Mouse (Mus musculus) ES-E14 (cell line): Measurements from ENCODE around the gene Klhl32. TPM values are rescaled to one million over a fixed set of nuclear protein-coding genes. Genes with fewer than 3 reads are reported as not detected.

ENCODE experiments used
- DNase-seq: peaks from one replicate; pipeline ENCODE4 v3.0.0-alpha.2; 2013; ENCODE audit warnings: low read depth, low spot score
- H3K27ac ChIP-seq: 2 replicates; pipeline ENCODE4 v1.5.1; 2012; ENCODE audit warnings: low read depth, mild to moderate bottlenecking, low read length, moderate library complexity, mixed read lengths; ENCODE audit not compliant: poor library complexity, insufficient read depth, severe bottlenecking
- H3K36me3 ChIP-seq: 2 replicates; pipeline ENCODE4 v1.6.1; 2012; ENCODE audit warnings: mild to moderate bottlenecking, low read length, moderate library complexity, mixed read lengths; ENCODE audit not compliant: control insufficient read depth, poor library complexity, insufficient read depth, severe bottlenecking
- H3K4me1 ChIP-seq, 2 experiments: fragments of 150-350 bp in 1 of 2; sonication (generic) in 1 of 2; 2 replicates each; pipeline ENCODE4 v1.6.1; 2012; ENCODE audit warnings: low read length in 2 of 2, mild to moderate bottlenecking in 1 of 2, mixed read lengths in 1 of 2; ENCODE audit not compliant: control insufficient read depth in 2 of 2, insufficient read depth in 2 of 2, poor library complexity in 1 of 2
- H3K4me3 ChIP-seq, 2 experiments: fragments of 150-350 bp in 1 of 2; sonication (generic) in 1 of 2; 2 replicates each; pipeline ENCODE4 v1.5.1; 2012; ENCODE audit warnings: low read length in 2 of 2, low read depth in 1 of 2, mild to moderate bottlenecking in 1 of 2, mixed read lengths in 1 of 2; ENCODE audit not compliant: insufficient read depth in 1 of 2, poor library complexity in 1 of 2, severe bottlenecking in 1 of 2
- H3K9ac ChIP-seq: 2 replicates; pipeline ENCODE4 v1.6.1; 2012; ENCODE audit warnings: low read depth, mild to moderate bottlenecking, low read length, mixed read lengths; ENCODE audit not compliant: poor library complexity, insufficient read depth, severe bottlenecking
- H3K9me3 ChIP-seq: fragments of 150-350 bp; sonication (generic); 2 replicates; pipeline ENCODE4 v1.6.1; 2012; ENCODE audit warnings: low read depth, mild to moderate bottlenecking, low read length; ENCODE audit not compliant: control insufficient read depth, insufficient read depth
- CHD2 ChIP-seq: IDR thresholded peaks from 2 replicates; pipeline ENCODE4 v1.6.1; 2014; ENCODE audit warnings: mild to moderate bottlenecking, low read depth, low read length, inconsistent platforms
- HCFC1 ChIP-seq: IDR thresholded peaks from 2 replicates; pipeline ENCODE4 v1.6.1; 2012; ENCODE audit warnings: low read length, inconsistent platforms, borderline replicate concordance; ENCODE audit not compliant: insufficient read depth
- MAFK ChIP-seq: IDR thresholded peaks from 2 replicates; pipeline ENCODE4 v1.6.1; 2014; ENCODE audit warnings: mild to moderate bottlenecking, low read depth, low read length, inconsistent platforms; ENCODE audit not compliant: insufficient read depth
- ZC3H11A ChIP-seq: IDR thresholded peaks from 2 replicates; pipeline ENCODE4 v1.6.1; 2012; ENCODE audit warnings: low read depth, mild to moderate bottlenecking, inconsistent platforms, low read length, borderline replicate concordance
- ZNF384 ChIP-seq: IDR thresholded peaks from 2 replicates; pipeline ENCODE4 v1.6.1; 2012; ENCODE audit warnings: low read depth, low read length, inconsistent platforms
- in situ Hi-C, 2 experiments: fragments of 600-800 bp; cut with MboI; formaldehyde crosslinking; loops; one replicate each; pipeline ENCODE4 v1.15.1; 2025; ENCODE audit warnings: low sequenced_read_pairs in 2 of 2, inconsistent platforms in 1 of 2; ENCODE audit not compliant: unreplicated experiment in 2 of 2
- total RNA-seq: library from RNA; depleted of rRNA; stranded (reverse); fragments of 300-350 nt; gene quantifications from 2 replicates; pipeline ENCODE4 v1.2.3, GENCODE M21; 2012

The Klhl32 gene
- total RNA-seq, 1 experiment = 0.49 TPM

DNA sequence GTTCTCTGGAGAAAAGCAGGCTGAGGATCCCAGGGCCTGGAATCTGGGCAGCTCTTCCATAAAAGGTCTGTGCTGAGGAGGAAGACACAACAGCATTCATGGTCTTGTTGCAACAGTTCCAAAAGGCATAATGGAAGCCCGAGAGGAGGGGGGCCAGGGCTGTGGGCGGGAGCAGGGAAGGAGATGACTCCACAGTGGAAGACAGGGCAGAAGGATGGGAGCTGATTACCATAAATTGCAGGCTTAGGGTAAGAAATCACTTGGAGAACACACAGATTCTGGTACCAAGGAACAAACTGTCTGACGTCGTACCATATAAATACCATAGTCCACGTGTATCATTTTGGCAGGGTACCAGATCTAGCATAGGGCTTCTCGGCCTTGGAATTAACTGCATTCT, 51.9 kb downstream of the Klhl32 start:
- Histone ChIP-seq H3K9me3 (no peaks in the 10 kb centered on the region), H3K9ac (no peak overlapping the region), H3K36me3 (no peaks in the 10 kb centered on the region), H3K27ac (no peak overlapping the region), H3K4me3 (no peak overlapping the region), H3K4me1 (no peaks in the 10 kb centered on the region)
- TF ChIP-seq CHD2 = no peak
- no peak for TF ChIP-seq HCFC1
- no peak for TF ChIP-seq ZNF384
- TF ChIP-seq MAFK = no peak
- no peak for TF ChIP-seq ZC3H11A
- DNase-seq = no peak
- in situ Hi-C loops = no loop called here

DNA sequence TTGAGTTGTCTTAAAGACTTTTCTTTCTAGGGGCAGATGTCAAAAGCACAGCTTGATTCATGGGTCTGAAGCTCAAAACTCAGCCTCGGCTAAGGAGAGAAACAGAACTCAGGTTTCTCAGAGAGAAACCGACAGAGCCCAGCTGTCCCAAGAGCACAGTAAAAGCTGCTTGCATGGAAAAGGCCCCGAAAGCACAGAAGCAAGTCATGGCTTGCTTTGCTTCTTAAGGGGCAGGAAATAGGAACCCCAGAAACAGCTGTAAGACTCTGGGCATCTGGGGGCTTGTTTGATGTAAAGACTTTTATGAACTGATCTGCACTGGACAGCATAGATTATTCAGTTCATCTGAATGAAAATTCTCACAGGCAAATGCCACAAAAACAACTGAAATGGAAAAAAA, 53.1 kb downstream of the Klhl32 start:
- no peak overlapping the region for H3K4me3 ChIP-seq
- in situ Hi-C loops = no loop called here
- no peak overlapping the region for H3K27ac ChIP-seq
- TF ChIP-seq HCFC1 = no peak
- no peak for TF ChIP-seq MAFK
- TF ChIP-seq CHD2 = no peak
- H3K4me1 ChIP-seq = no peaks in the 10 kb centered on the region
- H3K9me3 ChIP-seq = no peaks in the 10 kb centered on the region
- no peak for DNase-seq
- H3K9ac ChIP-seq = no peak overlapping the region
- no peaks in the 10 kb centered on the region for H3K36me3 ChIP-seq

DNA sequence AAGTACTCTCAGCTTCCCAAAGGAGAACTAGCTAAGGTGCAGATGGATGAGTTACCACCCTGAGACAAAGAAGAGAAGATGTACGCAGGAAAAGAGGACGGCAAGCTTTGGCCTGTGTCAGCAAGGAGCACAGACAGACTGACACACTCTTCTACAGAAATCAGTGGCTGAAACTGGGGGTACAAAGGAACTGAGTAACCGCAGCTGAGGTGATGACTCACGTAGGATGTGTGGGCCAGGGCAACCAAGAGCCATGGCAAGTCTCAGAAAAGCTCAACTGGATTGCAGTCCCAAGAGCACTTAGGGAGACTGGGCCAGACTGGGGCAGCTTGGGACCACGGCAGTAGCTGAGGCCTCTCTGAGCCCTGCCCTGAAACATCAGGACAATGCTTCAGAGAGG, 53.6 kb downstream of the Klhl32 start:
- in situ Hi-C loops = no loop called here
- peaks cover 0 to 4% of the 10 kb centered on the region in 2 experiments; a peak in 2 of 4 replicates for H3K4me1 ChIP-seq
- no peak overlapping the region for H3K9ac ChIP-seq
- H3K9me3 ChIP-seq = no peaks in the 10 kb centered on the region
- TF ChIP-seq HCFC1 (no peak), MAFK (no peak), ZNF384 (no peak), CHD2 (no peak), ZC3H11A (no peak)
- no peak overlapping the region for H3K4me3 ChIP-seq
- H3K27ac ChIP-seq = no peak overlapping the region
- no peaks in the 10 kb centered on the region for H3K36me3 ChIP-seq
- no peak for DNase-seq

DNA sequence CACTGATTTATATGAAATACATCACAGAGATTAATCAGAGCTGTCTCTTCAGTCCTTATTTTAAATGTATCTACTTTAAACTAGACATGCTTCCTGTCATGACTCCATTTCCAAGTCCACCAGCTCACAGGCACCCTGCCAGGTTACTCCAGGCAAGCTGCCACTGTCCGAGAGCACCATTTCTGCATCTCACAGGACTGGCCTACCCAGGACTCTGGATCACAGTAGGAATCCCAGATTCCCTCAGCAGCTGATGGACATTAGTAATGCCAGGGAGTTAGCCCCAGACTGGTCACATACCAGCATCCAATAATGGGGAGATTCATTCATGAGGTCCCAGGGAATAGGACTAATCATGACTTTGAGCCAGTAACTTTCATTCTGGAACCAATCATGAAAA, 54.7 kb downstream of the Klhl32 start:
- Histone ChIP-seq H3K9me3 (no peaks in the 10 kb centered on the region), H3K9ac (no peak overlapping the region), H3K36me3 (no peaks in the 10 kb centered on the region), H3K27ac (no peak overlapping the region), H3K4me1 (peaks cover 0 to 5% of the 10 kb centered on the region in 2 experiments; a peak in 2 of 4 replicates), H3K4me3 (no peak overlapping the region)
- no peak for TF ChIP-seq ZC3H11A
- no peak for TF ChIP-seq CHD2
- TF ChIP-seq ZNF384 = no peak
- no peak for TF ChIP-seq MAFK
- no peak for TF ChIP-seq HCFC1
- no peak for DNase-seq
- in situ Hi-C loops = no loop called here

DNA sequence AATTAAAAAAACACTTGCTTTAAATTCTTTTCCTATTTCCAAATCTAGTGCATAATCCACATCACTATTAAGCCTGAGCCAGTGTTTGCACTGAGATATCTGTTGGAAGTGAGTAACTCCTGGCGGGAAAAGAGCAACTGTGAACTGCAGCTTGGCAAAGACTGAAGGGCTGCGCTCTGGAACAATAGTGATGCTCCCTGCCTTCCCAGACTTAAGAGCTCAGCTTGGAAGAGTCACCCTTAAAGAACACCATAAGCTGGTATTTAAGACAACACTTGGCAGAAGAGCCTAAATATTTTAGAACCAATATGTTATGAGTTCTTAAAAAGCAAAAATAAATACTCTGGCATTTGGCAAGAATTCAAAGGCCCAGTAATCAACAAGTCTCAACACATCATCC, 55.7 kb downstream of the Klhl32 start:
- Histone ChIP-seq H3K4me1 (peaks cover 0 to 5% of the 10 kb centered on the region in 2 experiments; a peak in 2 of 4 replicates), H3K9ac (no peak overlapping the region), H3K27ac (no peak overlapping the region), H3K36me3 (no peaks in the 10 kb centered on the region), H3K9me3 (no peaks in the 10 kb centered on the region), H3K4me3 (no peak overlapping the region)
- no peak for DNase-seq
- in situ Hi-C loops = no loop called here
- TF ChIP-seq MAFK = no peak
- TF ChIP-seq CHD2 = no peak
- TF ChIP-seq ZC3H11A = no peak
- no peak for TF ChIP-seq ZNF384
- no peak for TF ChIP-seq HCFC1
